Mouse (Mus musculus) layer of hippocampus, postnatal 10 days (tissue): ENCODE data around the gene Ostf1. TPM values are rescaled to one million over a fixed set of nuclear protein-coding genes. Genes with fewer than 3 reads are reported as not detected.

Experiments used
- DNase-seq, 2 experiments: peaks; one replicate each; pipeline ENCODE4 v3.0.0; 2021; ENCODE audit warnings: low spot score in 2 of 2
- total RNA-seq, 2 experiments: library from RNA; stranded (reverse); gene quantifications; 2 replicates each; pipeline ENCODE4 v1.2.3; 2021

The Ostf1 gene
- total RNA-seq, 2 experiments from 2014 or later = 30.6 to 38.2 TPM

- no peak for DNase-seq
These were observed 14.8 kb upstream of the Ostf1 start for GRCm38 (mm10) chr19:18646397-18646796.

GRCm38 (mm10) chr19:18644084-18644483 lies 12.5 kb upstream of the Ostf1 start:
- no peak for DNase-seq

GRCm38 (mm10) chr19:18643411-18643810 lies 11.8 kb upstream of the Ostf1 start:
- no peak for DNase-seq

- DNase-seq = no peak
These were observed 9.4 kb upstream of the Ostf1 start for GRCm38 (mm10) chr19:18641001-18641400.

GRCm38 (mm10) chr19:18639552-18639951 lies 7.9 kb upstream of the Ostf1 start:
- DNase-seq = no peak

- no peak for DNase-seq
These were observed 7.3 kb upstream of the Ostf1 start for GRCm38 (mm10) chr19:18638949-18639348.

- no peak for DNase-seq
These were observed 6.3 kb upstream of the Ostf1 start for GRCm38 (mm10) chr19:18637954-18638353.

GRCm38 (mm10) chr19:18632231-18633185 lies 885 bp upstream of the Ostf1 start:
- no peak for DNase-seq

GRCm38 (mm10) chr19:18631161-18631643 lies 421 bp downstream of the Ostf1 start:
- DNase-seq = peak; percentile 46 to 59

GRCm38 (mm10) chr19:18630221-18631119 lies 1.2 kb downstream of the Ostf1 start:
- no peak for DNase-seq

GRCm38 (mm10) chr19:18629589-18629988 lies 2.0 kb downstream of the Ostf1 start:
- DNase-seq = no peak

- no peak for DNase-seq
These were observed 7.7 kb downstream of the Ostf1 start for GRCm38 (mm10) chr19:18623894-18624293.

- no peak for DNase-seq
These were observed 11.9 kb downstream of the Ostf1 start for GRCm38 (mm10) chr19:18619691-18620090.

- DNase-seq = no peak
These were observed 12.6 kb downstream of the Ostf1 start for GRCm38 (mm10) chr19:18619060-18619459.

GRCm38 (mm10) chr19:18617504-18617903 lies 14.1 kb downstream of the Ostf1 start:
- DNase-seq = no peak

- DNase-seq = no peak
These were observed 15.9 kb downstream of the Ostf1 start for GRCm38 (mm10) chr19:18615680-18616240.

- DNase-seq = no peak
These were observed 17.3 kb downstream of the Ostf1 start for GRCm38 (mm10) chr19:18614337-18614736.

GRCm38 (mm10) chr19:18608975-18609374 lies 22.6 kb downstream of the Ostf1 start:
- DNase-seq = no peak

GRCm38 (mm10) chr19:18607907-18608306 lies 23.7 kb downstream of the Ostf1 start:
- DNase-seq = no peak

- DNase-seq = no peak
These were observed 28.6 kb downstream of the Ostf1 start for GRCm38 (mm10) chr19:18603011-18603410.

GRCm38 (mm10) chr19:18600611-18601010 lies 31.0 kb downstream of the Ostf1 start:
- no peak for DNase-seq
